Mouse (Mus musculus): ENCODE results near the gene Pomgnt1.
A peak's percentile ranks its signal among the peaks of the same experiment; 100 is the strongest.

Gene Pomgnt1

GRCm38 (mm10) chr4:116150862-116151221 lies 27.2 kb downstream of the Pomgnt1 start:
- DNase-seq (ENCODE audit: low read depth, low spot score): no peak
- no peaks in the 10 kb centered on the region for H3K27me3 ChIP-seq (ENCODE audit: control insufficient read depth, insufficient read depth, low read length, poor library complexity, severe bottlenecking)
- H3K36me3 ChIP-seq (ENCODE audit: control insufficient read depth, insufficient read depth, low read length, poor library complexity, severe bottlenecking): peaks cover 8% of the 10 kb centered on the region

DNA sequence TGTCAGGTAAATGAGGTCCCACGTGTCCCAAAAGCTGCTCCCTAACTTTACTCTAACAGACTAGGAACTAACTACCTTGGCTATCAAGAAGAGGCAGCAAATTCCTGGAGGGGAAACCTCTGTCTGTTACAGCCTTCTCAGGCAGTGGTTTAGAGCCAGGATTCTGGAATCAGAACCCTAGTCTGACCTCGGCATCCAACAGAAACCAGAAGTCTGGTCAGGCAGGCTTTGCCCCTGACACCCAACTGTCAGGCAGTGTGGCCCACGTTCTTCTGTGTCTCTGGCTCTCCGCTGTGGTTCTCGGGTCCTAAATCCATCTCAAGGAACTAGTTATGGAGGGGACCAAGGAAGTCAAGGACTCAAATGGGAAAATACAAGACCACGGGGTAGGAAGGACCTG lies 27.6 kb downstream of the Pomgnt1 start, which contains the start of gene Lurap1:
Gene Lurap1 (minus strand): TSS at position 101 of the 400 bp plus-strand sequence.
- no peak for DNase-seq (ENCODE audit: low read depth, low spot score)
- H3K36me3 ChIP-seq (ENCODE audit: control insufficient read depth, insufficient read depth, low read length, poor library complexity, severe bottlenecking): peaks cover 8% of the 10 kb centered on the region
- no peaks in the 10 kb centered on the region for H3K27me3 ChIP-seq (ENCODE audit: control insufficient read depth, insufficient read depth, low read length, poor library complexity, severe bottlenecking)

GRCm38 (mm10) chr4:116152702-116153101 lies 29.1 kb downstream of the Pomgnt1 start:
- H3K27me3 ChIP-seq (ENCODE audit: control insufficient read depth, insufficient read depth, low read length, poor library complexity, severe bottlenecking): no peaks in the 10 kb centered on the region
- DNase-seq (ENCODE audit: low read depth, low spot score): no peak
- H3K36me3 ChIP-seq (ENCODE audit: control insufficient read depth, insufficient read depth, low read length, poor library complexity, severe bottlenecking): peaks cover 8% of the 10 kb centered on the region

DNA sequence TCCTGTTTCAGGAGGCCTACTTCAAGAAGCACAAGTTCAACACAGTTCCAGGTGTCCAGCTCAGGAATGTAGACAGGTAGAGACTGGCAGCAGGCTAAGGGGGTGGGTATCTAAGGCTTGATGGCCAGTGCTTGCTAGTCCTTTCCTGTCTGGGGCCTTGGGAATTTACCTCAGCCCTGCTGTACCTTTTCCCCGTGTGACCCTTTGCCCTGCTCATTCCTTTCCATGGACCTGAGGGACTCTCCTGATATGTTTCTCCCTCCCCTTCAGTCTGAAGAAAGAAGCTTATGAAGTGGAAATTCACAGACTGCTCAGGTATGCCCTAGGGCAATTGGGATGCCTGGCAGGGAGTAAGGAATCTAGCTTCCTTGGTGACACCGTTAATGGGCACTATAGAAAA lies 34.2 kb downstream of the Pomgnt1 start:
- DNase-seq (ENCODE audit: low read depth, low spot score): no peak
- Histone ChIP-seq H3K36me3 (ENCODE audit: control insufficient read depth, insufficient read depth, low read length, poor library complexity, severe bottlenecking) (peaks cover 14% of the 10 kb centered on the region), H3K27me3 (ENCODE audit: control insufficient read depth, insufficient read depth, low read length, poor library complexity, severe bottlenecking) (no peaks in the 10 kb centered on the region)

GRCm38 (mm10) chr4:116159912-116160311 lies 36.3 kb downstream of the Pomgnt1 start:
- H3K36me3 ChIP-seq (ENCODE audit: control insufficient read depth, insufficient read depth, low read length, poor library complexity, severe bottlenecking): peaks cover 9% of the 10 kb centered on the region
- peak; percentile 55 for DNase-seq (ENCODE audit: low read depth, low spot score)
- no peaks in the 10 kb centered on the region for H3K27me3 ChIP-seq (ENCODE audit: control insufficient read depth, insufficient read depth, low read length, poor library complexity, severe bottlenecking)

GRCm38 (mm10) chr4:116160769-116161168 lies 37.1 kb downstream of the Pomgnt1 start:
- H3K27me3 ChIP-seq (ENCODE audit: control insufficient read depth, insufficient read depth, low read length, poor library complexity, severe bottlenecking): no peaks in the 10 kb centered on the region
- peaks cover 6% of the 10 kb centered on the region; the same call in 1 of the 2 replicates for H3K36me3 ChIP-seq (ENCODE audit: control insufficient read depth, insufficient read depth, low read length, poor library complexity, severe bottlenecking)
- DNase-seq (ENCODE audit: low read depth, low spot score): no peak

DNA sequence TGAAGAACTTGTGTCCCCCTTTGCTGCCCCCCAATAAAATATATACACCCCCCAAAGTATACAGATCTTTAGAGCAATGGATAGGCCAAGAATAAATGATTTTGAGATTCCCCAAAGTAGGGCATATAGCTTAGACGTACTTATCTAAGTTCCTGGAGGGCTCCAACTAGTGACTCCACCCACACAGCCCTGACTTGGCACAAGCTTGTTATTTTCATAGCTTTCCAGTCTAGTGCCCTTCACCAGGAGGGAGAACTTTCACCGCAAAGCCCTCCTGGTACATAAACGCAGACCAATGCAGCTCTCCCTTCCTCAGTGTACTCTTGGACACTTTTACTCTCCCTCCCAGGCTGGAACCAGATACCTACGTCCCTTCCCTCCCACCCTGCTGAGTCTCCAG lies 38.5 kb downstream of the Pomgnt1 start:
- H3K27me3 ChIP-seq (ENCODE audit: control insufficient read depth, insufficient read depth, low read length, poor library complexity, severe bottlenecking): no peaks in the 10 kb centered on the region
- DNase-seq (ENCODE audit: low read depth, low spot score): no peak
- H3K36me3 ChIP-seq (ENCODE audit: control insufficient read depth, insufficient read depth, low read length, poor library complexity, severe bottlenecking): peaks cover 6% of the 10 kb centered on the region; the same call in 1 of the 2 replicates

DNA sequence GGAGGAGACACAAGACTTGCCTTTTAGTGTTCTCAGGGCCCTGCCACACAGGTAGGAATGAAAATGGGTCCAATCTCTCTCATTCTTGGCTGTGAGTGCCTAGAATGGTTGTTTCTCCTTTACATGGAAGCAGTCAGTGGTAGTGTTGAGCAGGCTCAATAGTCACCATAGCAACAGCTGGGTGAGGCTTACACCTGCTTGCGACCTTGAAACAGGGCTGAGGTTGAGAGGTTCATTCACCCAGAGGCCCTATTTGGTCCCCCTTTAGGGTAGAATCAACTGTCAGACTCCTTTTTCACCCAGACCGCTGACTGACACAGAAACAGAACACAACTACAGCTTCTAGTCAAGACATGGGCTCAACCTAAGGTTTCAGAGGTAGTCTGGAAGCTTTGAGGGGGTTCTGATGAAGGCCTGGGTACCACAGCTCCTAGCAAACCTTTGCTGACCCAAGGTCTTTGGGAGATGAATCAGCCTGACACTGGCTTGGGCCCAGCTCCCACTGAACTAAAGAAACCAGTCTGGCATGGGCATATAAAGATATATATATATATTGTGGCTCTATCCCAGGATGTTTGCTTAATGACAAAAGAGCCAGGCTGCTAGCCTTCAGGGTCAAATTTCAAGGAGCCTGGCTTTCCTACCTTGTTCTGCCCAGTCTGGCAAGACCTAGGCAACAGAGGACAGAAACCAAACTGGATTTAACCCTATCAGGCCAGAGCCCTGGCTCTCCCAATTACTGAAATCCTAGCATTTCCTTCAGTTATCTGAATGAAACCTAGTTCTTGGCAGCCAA lies 41.3 kb downstream of the Pomgnt1 start:
- H3K36me3 ChIP-seq (ENCODE audit: control insufficient read depth, insufficient read depth, low read length, poor library complexity, severe bottlenecking): no peaks in the 10 kb centered on the region
- no peak for DNase-seq (ENCODE audit: low read depth, low spot score)
- no peaks in the 10 kb centered on the region for H3K27me3 ChIP-seq (ENCODE audit: control insufficient read depth, insufficient read depth, low read length, poor library complexity, severe bottlenecking)

- Histone ChIP-seq H3K36me3 (ENCODE audit: control insufficient read depth, insufficient read depth, low read length, poor library complexity, severe bottlenecking) (no peaks in the 10 kb centered on the region), H3K27me3 (ENCODE audit: control insufficient read depth, insufficient read depth, low read length, poor library complexity, severe bottlenecking) (no peaks in the 10 kb centered on the region)
- no peak for DNase-seq (ENCODE audit: low read depth, low spot score)
Observed at GRCm38 (mm10) chr4:116165708-116166407, 42.2 kb downstream of the Pomgnt1 start.

DNA sequence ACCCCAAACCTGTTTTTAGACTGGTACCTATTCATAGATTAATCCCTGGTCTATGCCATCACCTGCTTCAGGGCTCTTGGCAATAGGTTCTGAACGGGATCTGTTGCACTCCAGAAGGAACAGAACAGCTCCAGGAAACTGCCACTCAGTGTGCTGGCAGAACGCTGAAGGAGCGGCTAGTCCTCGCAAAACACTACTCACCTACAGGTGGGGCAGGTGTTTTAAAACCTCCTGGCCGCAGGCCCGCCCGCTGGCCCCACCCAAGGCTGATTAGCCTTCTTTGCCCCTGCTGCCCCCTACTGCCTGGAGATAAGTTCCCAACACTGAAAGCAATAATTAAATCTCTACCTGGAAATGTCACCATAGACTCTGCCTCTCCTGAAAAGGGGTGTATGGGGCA lies 43.8 kb downstream of the Pomgnt1 start, which contains the start of gene Tspan1:
Gene Tspan1 (minus strand): TSS at position 198 of the 400 bp plus-strand sequence.
- Histone ChIP-seq H3K36me3 (ENCODE audit: control insufficient read depth, insufficient read depth, low read length, poor library complexity, severe bottlenecking) (no peaks in the 10 kb centered on the region), H3K27me3 (ENCODE audit: control insufficient read depth, insufficient read depth, low read length, poor library complexity, severe bottlenecking) (no peaks in the 10 kb centered on the region)
- DNase-seq (ENCODE audit: low read depth, low spot score): peak; percentile 49

DNA sequence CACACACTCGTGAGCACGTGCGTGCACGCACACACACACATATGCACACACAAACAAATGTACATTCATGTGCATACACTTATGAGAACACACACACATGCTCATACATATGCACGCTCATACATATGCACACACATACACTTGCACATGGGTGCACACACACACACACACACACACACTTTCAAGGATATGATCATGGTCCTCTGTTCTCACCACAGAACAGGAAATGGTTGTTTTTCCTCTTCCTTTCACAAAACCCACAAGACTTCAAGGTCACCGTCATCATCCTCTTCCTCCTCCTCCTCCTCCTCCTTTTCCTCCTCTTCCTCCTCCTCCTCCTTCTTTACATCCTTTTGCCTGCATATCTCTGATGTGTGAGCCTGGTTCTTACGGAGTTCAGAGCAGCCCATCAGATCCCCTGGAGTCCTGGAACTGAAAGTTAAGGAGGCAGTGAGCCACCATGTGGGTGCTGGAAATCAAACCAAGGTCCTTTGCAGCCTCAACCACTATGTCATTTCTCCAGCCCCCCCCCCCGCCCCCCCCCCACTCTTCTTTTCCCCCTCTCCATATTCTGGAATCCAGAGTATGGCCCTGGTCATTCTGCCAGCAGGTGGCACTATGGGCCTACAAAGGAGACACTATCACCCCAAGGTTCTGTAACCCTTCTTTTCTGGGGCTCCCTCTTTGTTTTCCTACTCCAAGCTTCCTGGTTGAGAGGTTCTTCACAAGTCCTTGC lies 45.1 kb downstream of the Pomgnt1 start:
- peak; percentile 75 for DNase-seq (ENCODE audit: low read depth, low spot score)
- Histone ChIP-seq H3K36me3 (ENCODE audit: control insufficient read depth, insufficient read depth, low read length, poor library complexity, severe bottlenecking) (no peaks in the 10 kb centered on the region), H3K27me3 (ENCODE audit: control insufficient read depth, insufficient read depth, low read length, poor library complexity, severe bottlenecking) (no peaks in the 10 kb centered on the region)

- no peak for DNase-seq (ENCODE audit: low read depth, low spot score)
- Histone ChIP-seq H3K27me3 (ENCODE audit: control insufficient read depth, insufficient read depth, low read length, poor library complexity, severe bottlenecking) (no peaks in the 10 kb centered on the region), H3K36me3 (ENCODE audit: control insufficient read depth, insufficient read depth, low read length, poor library complexity, severe bottlenecking) (no peaks in the 10 kb centered on the region)
Observed at GRCm38 (mm10) chr4:116169353-116169672, 45.7 kb downstream of the Pomgnt1 start.

DNA sequence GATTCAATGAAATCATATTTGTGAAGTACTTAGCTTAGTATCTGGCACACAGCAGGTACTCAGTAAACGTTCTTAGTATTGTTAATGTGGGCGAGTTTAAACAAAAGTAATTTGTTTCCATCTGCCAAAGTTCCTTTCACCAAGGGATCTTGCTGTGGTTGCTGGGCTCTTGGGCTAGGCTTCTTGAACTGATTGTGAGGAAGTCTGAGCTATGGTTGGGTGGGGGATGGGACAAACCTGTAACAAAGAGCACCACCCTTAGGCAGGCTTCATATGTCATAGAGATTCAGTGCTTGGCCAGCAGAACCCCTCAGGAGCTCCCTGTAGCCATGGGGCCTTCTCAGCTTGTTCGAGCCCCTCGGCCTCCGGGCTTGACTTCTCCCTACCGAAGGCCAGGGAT lies 49.4 kb downstream of the Pomgnt1 start, which contains the start of the genes 1700042G07Rik and Gm49337:
Gene 1700042G07Rik (plus strand): TSS at position 301 of the 400 bp plus-strand sequence.
Gene Gm49337 (plus strand): TSS at position 313 of the 400 bp plus-strand sequence.
- Histone ChIP-seq H3K36me3 (ENCODE audit: control insufficient read depth, insufficient read depth, low read length, poor library complexity, severe bottlenecking) (no peaks in the 10 kb centered on the region), H3K27me3 (ENCODE audit: control insufficient read depth, insufficient read depth, low read length, poor library complexity, severe bottlenecking) (no peaks in the 10 kb centered on the region)
- no peak for DNase-seq (ENCODE audit: low read depth, low spot score)

DNA sequence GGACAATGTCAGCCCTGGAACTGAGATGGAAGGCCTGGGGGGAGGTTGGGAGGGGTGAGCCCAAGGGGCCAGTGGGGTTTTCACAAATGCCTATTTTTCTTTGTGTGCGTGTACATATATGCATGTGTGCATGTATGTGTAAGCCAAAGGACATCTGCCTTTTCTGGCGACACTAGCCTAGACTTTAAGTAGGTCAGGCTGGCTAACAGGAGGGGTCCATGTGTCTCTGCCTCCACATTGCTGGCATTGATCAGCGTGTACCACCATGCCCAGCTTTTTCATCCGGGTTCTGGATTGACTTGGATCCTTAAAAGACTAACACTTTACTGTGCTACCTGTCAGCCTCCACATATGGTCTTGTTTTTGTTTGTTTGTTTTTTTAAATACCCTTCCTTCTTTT lies 50.1 kb downstream of the Pomgnt1 start:
- no peak for DNase-seq (ENCODE audit: low read depth, low spot score)
- Histone ChIP-seq H3K27me3 (ENCODE audit: control insufficient read depth, insufficient read depth, low read length, poor library complexity, severe bottlenecking) (no peaks in the 10 kb centered on the region), H3K36me3 (ENCODE audit: control insufficient read depth, insufficient read depth, low read length, poor library complexity, severe bottlenecking) (no peaks in the 10 kb centered on the region)

All from splenic B cell, adult 2 months (primary cell).